Mouse (Mus musculus): ENCODE data around the gene Tnr.

DNA sequence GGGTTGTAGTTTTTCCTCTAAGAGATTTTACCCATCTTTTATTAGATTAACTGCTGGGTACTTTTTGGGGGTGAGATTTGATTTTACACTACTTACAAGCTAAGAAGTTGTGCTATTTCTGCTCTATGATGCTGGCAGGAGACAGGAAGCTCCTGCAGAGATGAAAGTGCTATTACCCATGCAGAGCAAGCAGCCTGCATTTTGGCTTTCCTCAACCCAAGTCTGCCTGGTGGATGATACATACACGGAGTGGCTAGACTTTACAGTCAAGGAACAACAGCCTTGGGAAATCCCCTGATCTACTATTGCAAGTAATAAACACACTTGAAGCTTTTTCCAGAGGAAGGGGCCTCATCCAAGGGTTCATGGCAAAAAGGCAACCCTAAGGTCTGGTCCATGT is 430.0 kb downstream of the Tnr start:
- TF ChIP-seq POLR2A (IDR thresholded peaks at IDR 0.05; ENCODE audit: insufficient read depth, low read depth, low read length) (no peak), CTCF (IDR thresholded peaks at IDR 0.05) (no peak)
